Mouse (Mus musculus) hindbrain, embryonic 16.5 days (tissue): ENCODE measurements around the gene Tjp2. TPM values are rescaled to one million over a fixed set of nuclear protein-coding genes. Genes with fewer than 3 reads are reported as not detected.

Source experiments
- ATAC-seq: fragments of 200-750 bp; cut with Nextera tagmentation; 2 replicates; pipeline ENCODE4 v1.8.0; 2017; ENCODE audit warnings: moderate TSS enrichment, moderate library complexity
- H3K27ac ChIP-seq: fragments of 300-500 bp; sonication (generic); 2 replicates; pipeline ENCODE4 v1.5.1; 2014; ENCODE audit warnings: low read depth, mild to moderate bottlenecking, control low read depth, low read length, moderate library complexity
- H3K27me3 ChIP-seq: fragments of 300-500 bp; sonication (generic); replicated peaks from 2 replicates; pipeline ENCODE4 v1.6.1; 2014; ENCODE audit warnings: low read length; ENCODE audit not compliant: control insufficient read depth, insufficient read depth
- H3K36me3 ChIP-seq: fragments of 300-500 bp; sonication (generic); 2 replicates; pipeline ENCODE4 v1.6.1; 2014; ENCODE audit warnings: mild to moderate bottlenecking, low read length, moderate library complexity, mixed read lengths; ENCODE audit not compliant: control insufficient read depth, insufficient read depth
- H3K4me1 ChIP-seq: fragments of 300-500 bp; sonication (generic); 2 replicates; pipeline ENCODE4 v1.6.1; 2014; ENCODE audit warnings: low read depth, low read length; ENCODE audit not compliant: control insufficient read depth, insufficient read depth
- H3K4me2 ChIP-seq: fragments of 300-500 bp; sonication (generic); 2 replicates; pipeline ENCODE4 v1.6.1; 2014; ENCODE audit warnings: mild to moderate bottlenecking, low read length, control low read depth, moderate library complexity
- H3K4me3 ChIP-seq: fragments of 300-500 bp; sonication (generic); 2 replicates; pipeline ENCODE4 v1.5.1; 2014; ENCODE audit warnings: mild to moderate bottlenecking, low read length, control low read depth, moderate library complexity
- H3K9ac ChIP-seq: fragments of 300-500 bp; sonication (generic); 2 replicates; pipeline ENCODE4 v1.6.1; 2014; ENCODE audit warnings: low read depth, mild to moderate bottlenecking, control low read depth, low read length, moderate library complexity
- H3K9me3 ChIP-seq: fragments of 300-500 bp; sonication (generic); 2 replicates; pipeline ENCODE4 v1.6.1; 2014; ENCODE audit warnings: mild to moderate bottlenecking, low read length, moderate library complexity; ENCODE audit not compliant: control insufficient read depth
- WGBS: fragments of 180-500 bp; shearing (Covaris S2); extraction: QIAGEN DNeasy Blood & Tissue Kit; methylation state at CpG from one replicate; pipeline ENCODE4 v1.1.7; 2014; 5-methylcytosine and 5-hydroxymethylcytosine counted together
- polyA plus RNA-seq: library from polyadenylated mRNA; unstranded; fragments of >200 nt; fragmentation: Nextera tagmentation; extraction: Ambion mirVana; gene quantifications from 2 replicates; pipeline ENCODE4 v1.2.1, GENCODE M21; 2015

The Tjp2 gene
- polyA plus RNA-seq, 1 experiment from 2014 or later: 10.1 TPM

DNA sequence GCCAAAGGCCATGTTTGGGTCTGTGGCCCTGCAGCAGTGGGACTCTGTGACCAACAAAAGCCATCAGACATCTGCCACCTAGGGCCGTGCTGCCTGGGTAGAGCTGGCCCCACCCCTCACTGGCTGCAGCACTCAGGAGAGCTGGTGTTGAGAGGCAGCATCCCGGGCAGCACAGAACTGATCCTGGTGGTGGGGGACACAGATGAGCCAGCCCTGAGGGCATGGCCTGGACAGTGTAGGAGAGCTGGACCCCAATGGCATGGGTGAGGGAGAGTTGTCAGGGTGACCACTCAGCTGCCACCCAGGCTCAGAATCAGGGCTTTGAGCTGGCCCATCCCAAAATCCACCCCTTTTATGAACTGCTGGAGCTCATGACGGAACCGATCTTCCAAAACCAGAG, 87.4 kb downstream of the Tjp2 start:
- no peak overlapping the region for H3K4me3 ChIP-seq
- no peak overlapping the region for H3K4me2 ChIP-seq
- no peak overlapping the region for H3K27ac ChIP-seq
- ATAC-seq: 0 out of 2 replicates have a peak, but pooled peaks have one; percentile 25
- no peaks in the 10 kb centered on the region for H3K9me3 ChIP-seq
- no peaks in the 10 kb centered on the region for H3K27me3 ChIP-seq
- peaks cover 4% of the 10 kb centered on the region; the same call in 1 of the 2 replicates for H3K4me1 ChIP-seq
- no peak overlapping the region for H3K9ac ChIP-seq
- H3K36me3 ChIP-seq: no peaks in the 10 kb centered on the region
- WGBS: 76% methylated on average over 4 of the region's 4 CpGs

DNA sequence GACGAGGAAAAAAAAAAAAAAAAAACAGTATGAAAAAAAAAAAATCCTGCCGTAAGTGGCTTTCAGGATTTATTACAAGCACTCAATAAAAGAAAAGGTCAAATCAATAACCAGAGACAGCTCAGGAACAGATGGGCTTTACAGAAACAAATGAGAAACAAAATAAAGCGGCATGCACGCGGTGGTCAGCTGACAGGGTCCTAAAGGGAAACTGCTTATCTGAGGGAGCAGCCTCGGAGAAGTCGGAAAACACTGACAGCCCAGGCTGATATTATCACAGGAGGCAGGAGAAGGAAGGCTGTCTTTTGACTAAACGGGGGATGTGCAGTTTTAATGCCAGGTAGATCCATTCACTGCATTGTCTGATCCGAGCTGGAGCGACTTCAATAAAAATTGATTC, 89.8 kb downstream of the Tjp2 start:
- H3K4me2 ChIP-seq: peak overlapping the region; percentile 68
- peak overlapping the region; percentile 42 for H3K4me3 ChIP-seq
- no peaks in the 10 kb centered on the region for H3K27me3 ChIP-seq
- peaks cover 12% of the 10 kb centered on the region for H3K36me3 ChIP-seq
- H3K4me1 ChIP-seq: peaks cover 4% of the 10 kb centered on the region; the same call in 1 of the 2 replicates
- ATAC-seq: 0 out of 2 replicates have a peak, but pooled peaks have one; percentile 52
- H3K9me3 ChIP-seq: peaks cover 2% of the 10 kb centered on the region; the same call in 1 of the 2 replicates
- H3K9ac ChIP-seq: peak overlapping the region; percentile 47
- no peak overlapping the region for H3K27ac ChIP-seq
- 38% methylated on average over 10 of the region's 10 CpGs for WGBS

DNA sequence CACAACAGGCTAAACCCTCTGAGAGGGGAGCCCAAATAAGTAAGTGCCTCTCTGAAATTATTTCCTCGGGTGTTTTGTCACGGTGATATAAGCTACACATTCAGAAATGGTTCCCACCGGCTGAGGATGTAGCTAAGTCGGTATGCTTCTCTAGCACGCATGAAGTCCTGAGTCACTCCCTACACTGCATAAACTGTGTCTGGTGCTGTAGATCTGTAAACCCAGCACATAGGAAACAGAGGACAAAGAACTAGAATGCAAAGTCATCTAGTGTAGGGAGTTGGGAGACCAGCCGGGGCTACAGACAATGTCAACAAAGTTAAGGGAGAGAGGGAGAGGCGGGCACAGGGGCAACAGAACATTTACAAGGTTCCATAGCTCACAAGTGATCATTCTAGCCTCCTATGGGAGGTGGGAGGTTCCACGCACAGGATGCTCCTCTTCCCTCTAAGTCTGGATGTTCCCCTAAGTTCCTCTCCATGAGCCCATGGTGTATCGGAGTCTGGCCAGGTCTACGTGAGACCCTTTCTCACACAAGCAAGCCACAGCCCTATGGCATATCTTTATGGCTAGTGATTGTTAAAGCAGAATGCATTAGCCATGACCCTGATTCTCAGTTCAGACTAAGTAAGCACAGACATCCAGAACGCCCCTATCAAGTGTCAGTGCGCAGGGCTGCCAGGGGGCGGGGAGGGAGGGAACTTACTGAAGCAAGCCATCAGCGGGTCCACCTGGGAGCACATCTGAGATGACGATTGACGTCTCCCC, 90.5 kb downstream of the Tjp2 start:
- WGBS: 67% methylated on average over 16 of the region's 16 CpGs
- peaks cover 2% of the 10 kb centered on the region; the same call in 1 of the 2 replicates for H3K9me3 ChIP-seq
- H3K27me3 ChIP-seq: no peaks in the 10 kb centered on the region
- ATAC-seq: peak; percentile 65; the same call in 1 of the 2 replicates
- no peak overlapping the region for H3K27ac ChIP-seq
- H3K36me3 ChIP-seq: peaks cover 15% of the 10 kb centered on the region
- H3K4me2 ChIP-seq: peak overlapping the region; percentile 68
- peak overlapping the region; percentile 42 for H3K4me3 ChIP-seq
- peak overlapping the region; percentile 53 for H3K9ac ChIP-seq
- peaks cover 4% of the 10 kb centered on the region; the same call in 1 of the 2 replicates for H3K4me1 ChIP-seq

DNA sequence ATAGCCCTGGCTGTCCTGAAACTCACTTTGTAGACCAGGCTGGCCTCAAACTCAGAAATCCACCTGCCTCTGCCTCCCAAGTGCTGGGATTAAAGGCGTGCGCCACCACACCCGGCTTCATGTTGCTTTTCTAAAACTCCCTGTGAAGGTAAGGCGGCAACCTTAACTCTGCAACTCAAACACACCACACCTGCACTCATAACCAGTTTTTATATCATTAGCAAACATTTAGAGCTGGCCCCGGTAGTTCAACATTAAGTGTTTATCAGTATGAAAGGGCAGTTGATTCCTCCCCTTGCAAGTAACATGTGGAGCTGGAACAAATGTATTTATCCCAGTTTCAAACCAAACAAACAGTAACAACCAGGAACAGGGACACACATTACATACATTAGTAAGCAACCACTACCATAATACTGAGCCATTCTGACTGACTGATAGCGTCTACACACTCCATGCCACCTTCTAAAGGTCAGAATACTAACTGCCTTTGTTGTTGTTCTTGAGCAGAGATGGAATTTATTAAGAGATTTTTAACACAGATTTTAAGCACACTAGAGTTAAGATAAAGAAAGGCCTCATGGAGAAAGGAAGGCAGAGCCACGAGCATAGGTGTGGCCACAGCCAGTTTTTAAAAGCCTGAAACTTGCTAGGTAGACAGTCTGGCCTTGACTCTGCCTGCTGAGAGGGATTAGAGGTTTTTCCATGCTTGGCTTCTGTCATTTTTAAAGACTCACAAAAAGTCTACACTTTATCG, 101.1 kb downstream of the Tjp2 start:
- H3K4me3 ChIP-seq: no peak overlapping the region
- no peak overlapping the region for H3K4me2 ChIP-seq
- ATAC-seq: no peak
- H3K36me3 ChIP-seq: no peaks in the 10 kb centered on the region
- H3K9ac ChIP-seq: no peak overlapping the region
- H3K27ac ChIP-seq: no peak overlapping the region
- no peaks in the 10 kb centered on the region for H3K9me3 ChIP-seq
- WGBS: 95% methylated on average over 8 of the region's 8 CpGs
- H3K4me1 ChIP-seq: no peaks in the 10 kb centered on the region
- no peaks in the 10 kb centered on the region for H3K27me3 ChIP-seq

DNA sequence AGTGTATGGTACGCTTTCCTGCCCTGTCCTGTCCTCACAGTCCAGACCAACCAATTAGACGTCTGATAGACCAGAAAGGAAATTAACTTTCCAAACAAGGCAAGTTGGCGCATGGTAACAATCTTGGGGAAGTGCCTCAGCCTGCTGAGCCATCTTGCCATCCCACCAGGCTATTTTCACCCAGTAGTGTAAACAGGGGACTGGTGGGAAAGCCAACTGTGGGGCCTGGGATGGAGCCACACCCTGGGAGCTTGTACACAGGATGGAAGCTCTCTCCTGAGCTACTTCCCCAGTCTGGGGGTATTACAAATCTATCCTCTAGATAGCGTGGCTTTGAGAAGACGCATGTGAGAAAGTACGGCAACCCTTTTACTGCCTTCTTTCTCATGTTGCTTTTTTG, 101.7 kb downstream of the Tjp2 start:
- no peak overlapping the region for H3K4me2 ChIP-seq
- no peaks in the 10 kb centered on the region for H3K27me3 ChIP-seq
- H3K9ac ChIP-seq: no peak overlapping the region
- ATAC-seq: no peak
- no peaks in the 10 kb centered on the region for H3K4me1 ChIP-seq
- no peaks in the 10 kb centered on the region for H3K9me3 ChIP-seq
- 89% methylated on average over 6 of the region's 6 CpGs for WGBS
- no peaks in the 10 kb centered on the region for H3K36me3 ChIP-seq
- H3K4me3 ChIP-seq: no peak overlapping the region
- H3K27ac ChIP-seq: no peak overlapping the region

DNA sequence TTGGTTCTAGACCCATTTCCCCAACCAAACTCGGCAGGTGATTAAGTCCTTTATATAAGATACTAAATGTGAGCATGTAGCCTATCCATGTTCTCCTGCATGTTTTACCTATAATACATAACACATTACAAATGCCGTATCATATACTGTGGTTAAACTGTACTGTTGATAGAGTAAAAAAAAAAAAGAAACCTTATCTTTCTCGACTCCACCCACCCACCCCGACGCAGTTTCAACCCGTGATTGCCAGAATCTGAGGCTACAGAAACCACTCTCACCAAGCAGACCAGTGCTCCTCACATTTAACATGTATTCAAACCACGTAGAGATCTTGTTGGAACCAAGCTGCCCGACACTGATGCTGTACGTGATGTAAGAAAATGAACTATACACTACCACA, 102.2 kb downstream of the Tjp2 start:
- H3K9me3 ChIP-seq: no peaks in the 10 kb centered on the region
- no peak overlapping the region for H3K4me3 ChIP-seq
- H3K36me3 ChIP-seq: no peaks in the 10 kb centered on the region
- no peak for ATAC-seq
- no peak overlapping the region for H3K9ac ChIP-seq
- H3K27me3 ChIP-seq: no peaks in the 10 kb centered on the region
- H3K27ac ChIP-seq: no peak overlapping the region
- no peaks in the 10 kb centered on the region for H3K4me1 ChIP-seq
- H3K4me2 ChIP-seq: no peak overlapping the region
- 97% methylated on average over 9 of the region's 9 CpGs for WGBS

DNA sequence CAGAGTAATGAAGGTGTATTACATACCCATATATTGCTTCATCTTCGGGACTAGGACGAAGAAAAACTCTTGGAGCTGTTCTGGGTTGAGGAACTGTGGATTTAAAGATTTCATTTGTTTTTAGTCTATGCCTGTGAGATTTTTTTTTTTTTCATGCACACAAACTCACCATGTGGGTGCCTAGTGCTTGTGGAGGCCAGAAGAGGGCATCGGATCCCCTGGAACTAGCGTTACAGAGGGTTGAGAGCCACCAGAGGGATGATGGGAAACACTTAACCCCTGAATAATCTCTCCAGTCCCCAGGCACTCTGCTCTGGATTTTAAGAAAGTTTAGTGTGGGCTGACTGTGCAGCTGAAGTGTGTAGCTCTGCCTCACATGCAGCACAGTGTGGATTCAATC, 104.0 kb downstream of the Tjp2 start:
- Histone ChIP-seq H3K4me3 (no peak overlapping the region), H3K4me1 (no peaks in the 10 kb centered on the region), H3K9ac (no peak overlapping the region), H3K9me3 (no peaks in the 10 kb centered on the region), H3K27ac (no peak overlapping the region), H3K36me3 (no peaks in the 10 kb centered on the region), H3K4me2 (no peak overlapping the region), H3K27me3 (no peaks in the 10 kb centered on the region)
- ATAC-seq: no peak
- 82% methylated on average over 4 of the region's 4 CpGs for WGBS

DNA sequence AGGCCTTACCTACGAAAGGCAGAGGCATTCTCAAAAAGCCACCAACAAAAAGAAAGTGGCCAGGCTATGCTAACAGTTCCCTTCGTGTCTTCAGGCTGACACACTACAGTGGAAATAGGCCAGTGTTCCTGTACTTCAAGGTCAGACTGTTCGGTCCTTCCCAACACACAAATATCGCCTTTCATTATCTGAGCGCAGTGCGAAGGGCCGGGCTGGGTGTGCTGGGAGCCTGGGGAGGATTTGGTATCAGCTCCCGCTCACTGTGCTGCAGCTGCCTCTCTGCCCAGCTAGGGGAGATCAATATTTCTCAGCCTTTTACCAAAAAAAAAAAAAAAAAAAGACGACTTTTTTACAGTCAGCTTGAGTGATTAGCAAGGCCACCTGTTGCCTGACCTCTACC, 106.1 kb downstream of the Tjp2 start:
- Histone ChIP-seq H3K4me3 (no peak overlapping the region), H3K27ac (no peak overlapping the region), H3K4me1 (no peaks in the 10 kb centered on the region), H3K9me3 (no peaks in the 10 kb centered on the region), H3K9ac (no peak overlapping the region), H3K4me2 (no peak overlapping the region), H3K27me3 (no peaks in the 10 kb centered on the region), H3K36me3 (0 out of 2 replicates have a peak, but pooled peaks cover 3% of the 10 kb centered on the region)
- 87% methylated on average over 9 of the region's 9 CpGs for WGBS
- no peak for ATAC-seq

DNA sequence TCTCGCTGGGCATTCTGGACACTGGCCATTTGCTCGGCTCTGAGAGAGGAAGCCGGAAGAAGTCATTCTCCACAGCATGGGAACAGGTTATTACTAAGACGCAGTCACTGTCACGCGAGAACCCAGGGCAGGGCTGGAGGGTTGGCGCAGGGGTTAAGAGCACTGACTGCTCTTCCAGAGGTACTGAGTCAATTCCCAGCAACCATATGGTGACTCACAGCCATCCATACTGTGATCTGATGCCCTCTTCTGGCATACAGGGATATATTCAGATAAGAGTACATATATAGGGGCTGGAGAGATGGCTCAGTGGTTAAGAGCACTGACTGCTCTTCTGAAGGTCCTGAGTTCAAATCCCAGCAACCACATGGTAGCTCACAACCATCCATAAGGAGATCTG, 113.2 kb downstream of the Tjp2 start:
- Histone ChIP-seq H3K4me2 (no peak overlapping the region), H3K27ac (no peak overlapping the region), H3K4me1 (no peaks in the 10 kb centered on the region), H3K4me3 (no peak overlapping the region), H3K27me3 (no peaks in the 10 kb centered on the region), H3K9me3 (no peaks in the 10 kb centered on the region), H3K36me3 (peaks cover 7% of the 10 kb centered on the region; the same call in 1 of the 2 replicates), H3K9ac (no peak overlapping the region)
- no peak for ATAC-seq
- 90% methylated on average over 7 of the region's 7 CpGs for whole genome bisulfite sequencing
